Comparison of ENCODE assay signal across 7 mouse cellular contexts in genomic region chr7:31050921-31051320, GRCm38 (mm10). TPM values are rescaled to one million over a fixed set of nuclear protein-coding genes. Genes with fewer than 3 reads are reported as not detected.
DNase-seq lines count a peak whose midpoint lies in the region; ATAC-seq lines count a peak whose summit lies in the region.

No protein-coding gene starts in this region.

- H3K36me3 ChIP-seq in forebrain, embryonic 13.5 days (ENCODE audit: poor library complexity, severe bottlenecking) = no peaks in the 10 kb centered on the region
- H3K36me3 ChIP-seq in limb, embryonic 11.5 days (ENCODE audit: control insufficient read depth, insufficient read depth, low read length) = no peaks in the 10 kb centered on the region

- WGBS in forebrain, embryonic 13.5 days = under 1% methylated on average over 9 of the region's 9 CpGs
- 3% methylated on average over 9 of the region's 9 CpGs for WGBS in limb, embryonic 11.5 days

- H3K9me3 ChIP-seq in forebrain, embryonic 13.5 days (replicated peaks) = no peaks in the 10 kb centered on the region
- no peaks in the 10 kb centered on the region for H3K9me3 ChIP-seq in limb, embryonic 11.5 days (ENCODE audit: control insufficient read depth, low read length)

- H3K9ac ChIP-seq in forebrain, embryonic 13.5 days = peak overlapping the region; percentile 47
- H3K9ac ChIP-seq in limb, embryonic 11.5 days (ENCODE audit: low read length) = no peak overlapping the region

- H3K4me2 ChIP-seq in forebrain, embryonic 13.5 days = peak overlapping the region; percentile 56
- peak overlapping the region; percentile 22 for H3K4me2 ChIP-seq in limb, embryonic 11.5 days (ENCODE audit: low read depth, severe bottlenecking)

- peak; percentile 32 for DNase-seq in CD4-positive helper T cell, adult 2 months (ENCODE audit: low read depth, low spot score)
- no peak for DNase-seq in limb, embryonic 11.5 days (ENCODE audit: low spot score)
- peak; percentile 74 for DNase-seq in right cerebral cortex, postnatal 25 days
- no peak for DNase-seq in thymus, postnatal 14 days
- DNase-seq in adrenal gland, adult (ENCODE audit: inconsistent age in 2 of 2, low spot score in 1 of 2) = no peak

- peak overlapping the region; percentile 31 for H3K4me3 ChIP-seq in forebrain, embryonic 13.5 days
- peak overlapping the region; percentile 10; the same call in 1 of the 2 replicates for H3K4me3 ChIP-seq in limb, embryonic 11.5 days (ENCODE audit: low read depth, low read length)

- ATAC-seq in CD4-positive, CD25-positive, alpha-beta regulatory T cell, adult 4 months = peak; percentile 21
- no peak for ATAC-seq in forebrain, embryonic 13.5 days
- no peak for ATAC-seq in limb, embryonic 11.5 days (ENCODE audit: insufficient number of reproducible peaks, low FRiP score, low TSS enrichment, low read depth)

- peaks cover 48% of the 10 kb centered on the region for H3K4me1 ChIP-seq in forebrain, embryonic 13.5 days
- H3K4me1 ChIP-seq in limb, embryonic 11.5 days (ENCODE audit: control insufficient read depth, insufficient read depth, low read length) = peaks cover 27% of the 10 kb centered on the region

- peaks cover 67% of the 10 kb centered on the region for H3K27me3 ChIP-seq in forebrain, embryonic 13.5 days
- H3K27me3 ChIP-seq in limb, embryonic 11.5 days (ENCODE audit: control insufficient read depth, insufficient read depth, low read length) = peaks cover 57% of the 10 kb centered on the region

- no peak overlapping the region for H3K27ac ChIP-seq in forebrain, embryonic 13.5 days
- no peak overlapping the region for H3K27ac ChIP-seq in limb, embryonic 11.5 days (replicated peaks; ENCODE audit: low read depth, low read length)

RNA-seq across cellular contexts. Expression of gene Fxyd7, which starts 0.3 kb away (rescaled TPM):
- not detected for polyA plus RNA-seq in CD4-positive, CD25-positive, alpha-beta regulatory T cell, adult 4 months (2017; shearing (Covaris generic))
- 19.8 and 33.0 TPM in 2 replicates for polyA plus RNA-seq in forebrain, embryonic 13.5 days (2015; fragmentation: Nextera tagmentation; extraction: Ambion mirVana)
- 2.9 and 3.1 TPM in 2 replicates for polyA plus RNA-seq in limb, embryonic 11.5 days (2014; fragmentation: Nextera tagmentation; extraction: Ambion mirVana)

RNA-seq across cellular contexts. Expression of gene Fxyd1, which starts 6.1 kb away (rescaled TPM):
- not detected for polyA plus RNA-seq in CD4-positive, CD25-positive, alpha-beta regulatory T cell, adult 4 months (2017; shearing (Covaris generic))
- 2.5 and 3.9 TPM in 2 replicates for polyA plus RNA-seq in forebrain, embryonic 13.5 days (2015; fragmentation: Nextera tagmentation; extraction: Ambion mirVana)
- polyA plus RNA-seq in limb, embryonic 11.5 days (2014; fragmentation: Nextera tagmentation; extraction: Ambion mirVana) = 12.5 and 13.7 TPM in 2 replicates

RNA-seq across cellular contexts. Expression of gene Lgi4, which starts 8.2 kb away (rescaled TPM):
- polyA plus RNA-seq in CD4-positive, CD25-positive, alpha-beta regulatory T cell, adult 4 months (2017; shearing (Covaris generic)) = not detected
- 0.19 and 0.26 TPM in 2 replicates for polyA plus RNA-seq in forebrain, embryonic 13.5 days (2015; fragmentation: Nextera tagmentation; extraction: Ambion mirVana)
- 0.10 and 0.23 TPM in 2 replicates for polyA plus RNA-seq in limb, embryonic 11.5 days (2014; fragmentation: Nextera tagmentation; extraction: Ambion mirVana)

RNA-seq across cellular contexts. Expression of gene Fxyd5, which starts 8.6 kb away (rescaled TPM):
- 1,000 to 10,000 TPM; 1,918 to 1,991 TPM for polyA plus RNA-seq in CD4-positive, CD25-positive, alpha-beta regulatory T cell, adult 4 months (2017; shearing (Covaris generic))
- 11.5 and 12.2 TPM in 2 replicates for polyA plus RNA-seq in forebrain, embryonic 13.5 days (2015; fragmentation: Nextera tagmentation; extraction: Ambion mirVana)
- polyA plus RNA-seq in limb, embryonic 11.5 days (2014; fragmentation: Nextera tagmentation; extraction: Ambion mirVana) = 10.8 and 11.5 TPM in 2 replicates

RNA-seq across cellular contexts. Expression of gene Fxyd3, which starts 25.6 kb away (rescaled TPM):
- polyA plus RNA-seq in CD4-positive, CD25-positive, alpha-beta regulatory T cell, adult 4 months (2017; shearing (Covaris generic)) = under 1 TPM in 1 of 2 experiments, not detected in 1; 0.27 TPM
- 0.08 TPM in 1 of 2 replicates, not detected in the other for polyA plus RNA-seq in forebrain, embryonic 13.5 days (2015; fragmentation: Nextera tagmentation; extraction: Ambion mirVana)
- polyA plus RNA-seq in limb, embryonic 11.5 days (2014; fragmentation: Nextera tagmentation; extraction: Ambion mirVana) = 12.9 and 17.5 TPM in 2 replicates

Comparison
In these comparisons a context has a peak if more than half of its experiments do, and no peak if none do; other contexts are left out.
1. DNase-seq: peak in CD4-positive helper T cell, adult 2 months (single experiment) and right cerebral cortex, postnatal 25 days (single experiment); none in limb, embryonic 11.5 days (single experiment), thymus, postnatal 14 days (single experiment) and adrenal gland, adult (0 of 2).